Mouse (Mus musculus) myocyte (in vitro differentiated cells): Measurements from ENCODE around the gene Mtss1l. TPM values are rescaled to one million over a fixed set of nuclear protein-coding genes. Genes with fewer than 3 reads are reported as not detected.
A peak's percentile ranks its signal among the peaks of the same experiment; 100 is the strongest.

Experiments
- H3K27me3 ChIP-seq: one replicate; pipeline ENCODE4 v1.6.1; 2011; ENCODE audit not compliant: control insufficient read depth, insufficient read depth, insufficient read length
- H3K36me3 ChIP-seq: one replicate; pipeline ENCODE4 v1.6.1; 2011; ENCODE audit not compliant: control insufficient read depth, insufficient read depth
- H3K4me2 ChIP-seq: one replicate; pipeline ENCODE4 v1.6.1; 2011; ENCODE audit warnings: low read depth, control low read depth
- H3K4me3 ChIP-seq: one replicate; pipeline ENCODE4 v1.5.1; 2011; ENCODE audit warnings: mild to moderate bottlenecking, control low read depth, moderate library complexity
- H3K79me2 ChIP-seq: one replicate; pipeline ENCODE4 v1.6.1; 2011; ENCODE audit not compliant: control insufficient read depth, insufficient read depth
- H3ac ChIP-seq: one replicate; pipeline ENCODE4 v1.6.1; 2011; ENCODE audit not compliant: control insufficient read depth, insufficient read length
- CEBPB ChIP-seq: IDR thresholded peaks from 2 replicates; pipeline ENCODE4 v1.6.1; 2011; ENCODE audit warnings: mild to moderate bottlenecking, moderate library complexity; ENCODE audit not compliant: poor library complexity, insufficient read depth, severe bottlenecking
- E2F4 ChIP-seq: IDR thresholded peaks from one replicate; pipeline ENCODE4 v1.6.1; 2011; ENCODE audit warnings: mild to moderate bottlenecking, control low read depth, moderate library complexity; ENCODE audit not compliant: insufficient read depth
- MAX ChIP-seq: IDR thresholded peaks from one replicate; pipeline ENCODE4 v1.6.1; 2011; ENCODE audit warnings: low read depth, mild to moderate bottlenecking, control low read depth
- MYOD1 ChIP-seq, 3 experiments: IDR thresholded peaks; one replicate each; pipeline ENCODE4 v1.6.1; 2011; ENCODE audit warnings: control low read depth in 2 of 3, low read depth in 2 of 3, mild to moderate bottlenecking in 2 of 3, moderate library complexity in 1 of 3; ENCODE audit not compliant: insufficient read length in 2 of 3, control insufficient read depth in 1 of 3
- MYOG ChIP-seq, 3 experiments: IDR thresholded peaks; one replicate each; pipeline ENCODE4 v1.6.1; 2011; ENCODE audit warnings: control low read depth in 2 of 3, low read depth in 2 of 3, mild to moderate bottlenecking in 2 of 3; ENCODE audit not compliant: insufficient read length in 2 of 3, control insufficient read depth in 1 of 3, insufficient read depth in 1 of 3
- POLR2A ChIP-seq: IDR thresholded peaks from one replicate; pipeline ENCODE4 v1.6.1; 2011; ENCODE audit warnings: low read depth, mild to moderate bottlenecking, control low read depth, moderate library complexity; ENCODE audit not compliant: insufficient read length
- POLR2AphosphoS2 ChIP-seq: IDR thresholded peaks from one replicate; pipeline ENCODE4 v1.6.1; 2011; ENCODE audit warnings: low read depth, control low read depth; ENCODE audit not compliant: insufficient read length
- REST ChIP-seq: IDR thresholded peaks from one replicate; pipeline ENCODE4 v1.6.1; 2011; ENCODE audit warnings: mild to moderate bottlenecking, control low read depth, moderate library complexity; ENCODE audit not compliant: insufficient read depth, insufficient read length
- SRF ChIP-seq: IDR thresholded peaks from one replicate; pipeline ENCODE4 v1.6.1; 2011; ENCODE audit warnings: low read depth; ENCODE audit not compliant: control insufficient read depth, insufficient read length
- TCF12 ChIP-seq: IDR thresholded peaks from one replicate; pipeline ENCODE4 v1.6.1; 2011; ENCODE audit warnings: mild to moderate bottlenecking, control low read depth; ENCODE audit not compliant: poor library complexity, insufficient read depth, severe bottlenecking
- TCF3 ChIP-seq: IDR thresholded peaks from one replicate; pipeline ENCODE4 v1.6.1; 2011; ENCODE audit warnings: low read depth, control low read depth; ENCODE audit not compliant: insufficient read length
- USF1 ChIP-seq: IDR thresholded peaks from one replicate; pipeline ENCODE4 v1.6.1; 2011; ENCODE audit warnings: low read depth, mild to moderate bottlenecking, control low read depth, moderate library complexity
- polyA plus RNA-seq: library from polyadenylated mRNA; unstranded; fragments of >200 nt; fragmentation: generic; extraction: Trizol; gene quantifications from one replicate; pipeline ENCODE4 v1.2.1, GENCODE M21; 2012; ENCODE audit warnings: missing spikeins

The Mtss1l gene
- polyA plus RNA-seq, 1 experiment: 108 TPM

DNA sequence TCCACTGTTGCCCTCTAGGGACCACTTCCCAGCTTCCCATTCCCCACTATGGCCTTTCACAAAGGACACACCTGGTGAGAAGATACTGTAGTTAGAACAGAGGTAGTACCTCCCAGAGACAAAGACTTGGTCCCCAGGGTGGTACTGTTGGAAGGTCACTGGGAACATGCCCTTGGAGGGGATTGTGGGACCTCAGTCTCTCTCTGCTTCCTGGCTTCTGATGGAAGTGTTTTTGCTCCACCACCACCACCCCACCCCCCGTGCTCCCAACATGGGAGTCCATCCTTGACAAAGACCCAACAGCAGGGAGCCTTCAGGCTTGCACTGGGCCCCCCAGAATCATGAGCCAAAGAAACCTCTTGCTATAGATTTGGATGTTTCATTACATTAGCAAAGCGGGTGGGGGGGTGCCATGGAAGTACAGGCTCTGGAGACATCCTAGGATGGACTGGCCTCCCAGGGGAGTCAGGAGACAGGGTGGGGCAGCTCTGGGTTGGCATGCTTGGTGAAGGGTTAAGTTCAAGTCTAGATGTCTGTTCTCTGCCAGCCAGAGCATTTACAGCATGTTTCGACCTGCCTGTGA lies 14.9 kb upstream of the Mtss1l start:
- H3K36me3 ChIP-seq: no peaks in the 10 kb centered on the region
- no peak for TF ChIP-seq TCF12
- TF ChIP-seq MAX: no peak
- no peak for TF ChIP-seq REST
- TF ChIP-seq SRF: no peak
- TF ChIP-seq MYOD1 (IDR thresholded peaks at IDR 0.05; ENCODE audit: control insufficient read depth in 1 of 3, insufficient read length in 2 of 3, low read depth in 2 of 3): no peak
- TF ChIP-seq POLR2AphosphoS2: no peak
- no peak for TF ChIP-seq POLR2A
- no peak for TF ChIP-seq CEBPB
- no peak for TF ChIP-seq TCF3
- no peak for TF ChIP-seq USF1
- TF ChIP-seq E2F4: no peak
- no peak for TF ChIP-seq MYOG (IDR thresholded peaks at IDR 0.05; ENCODE audit: control insufficient read depth in 1 of 3, insufficient read depth in 1 of 3, insufficient read length in 2 of 3, low read depth in 2 of 3)
- H3K4me2 ChIP-seq: no peak overlapping the region
- no peaks in the 10 kb centered on the region for H3K79me2 ChIP-seq
- no peak overlapping the region for H3K4me3 ChIP-seq
- no peaks in the 10 kb centered on the region for H3K27me3 ChIP-seq
- no peak overlapping the region for H3ac ChIP-seq

DNA sequence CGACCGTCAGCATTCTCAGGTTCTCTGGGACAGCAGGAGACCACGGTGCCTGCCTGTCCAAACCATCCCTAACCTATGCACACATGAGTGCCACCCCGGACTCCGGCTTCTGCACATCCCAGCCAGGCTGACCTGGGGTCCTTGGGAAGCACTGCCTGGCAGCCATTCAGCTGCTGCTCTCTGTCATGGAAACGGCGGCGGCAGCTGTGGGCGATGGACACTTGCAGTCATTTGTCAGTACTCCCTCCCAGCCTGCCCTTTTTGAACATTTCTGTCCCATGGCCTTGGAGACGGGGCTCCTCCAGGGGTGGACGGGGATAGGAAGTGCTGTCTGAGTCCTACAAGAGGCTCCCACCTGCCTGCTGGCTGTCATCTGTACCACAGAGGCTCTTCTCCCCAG lies 12.8 kb upstream of the Mtss1l start:
- no peak overlapping the region for H3K4me2 ChIP-seq
- no peaks in the 10 kb centered on the region for H3K79me2 ChIP-seq
- no peaks in the 10 kb centered on the region for H3K27me3 ChIP-seq
- no peaks in the 10 kb centered on the region for H3K36me3 ChIP-seq
- H3ac ChIP-seq: no peak overlapping the region
- no peak overlapping the region for H3K4me3 ChIP-seq
- TF ChIP-seq TCF3: no peak
- no peak for TF ChIP-seq CEBPB
- no peak for TF ChIP-seq POLR2A
- no peak for TF ChIP-seq SRF
- TF ChIP-seq MAX: no peak
- peak in 2 of 3 experiments; percentile 26 to 63 for TF ChIP-seq MYOG (IDR thresholded peaks at IDR 0.05; ENCODE audit: control insufficient read depth in 1 of 3, insufficient read depth in 1 of 3, insufficient read length in 2 of 3, low read depth in 2 of 3)
- no peak for TF ChIP-seq USF1
- no peak for TF ChIP-seq REST
- TF ChIP-seq TCF12: no peak
- no peak for TF ChIP-seq POLR2AphosphoS2
- peak in 2 of 3 experiments; percentile 57 to 74 for TF ChIP-seq MYOD1 (IDR thresholded peaks at IDR 0.05; ENCODE audit: control insufficient read depth in 1 of 3, insufficient read length in 2 of 3, low read depth in 2 of 3)
- no peak for TF ChIP-seq E2F4

DNA sequence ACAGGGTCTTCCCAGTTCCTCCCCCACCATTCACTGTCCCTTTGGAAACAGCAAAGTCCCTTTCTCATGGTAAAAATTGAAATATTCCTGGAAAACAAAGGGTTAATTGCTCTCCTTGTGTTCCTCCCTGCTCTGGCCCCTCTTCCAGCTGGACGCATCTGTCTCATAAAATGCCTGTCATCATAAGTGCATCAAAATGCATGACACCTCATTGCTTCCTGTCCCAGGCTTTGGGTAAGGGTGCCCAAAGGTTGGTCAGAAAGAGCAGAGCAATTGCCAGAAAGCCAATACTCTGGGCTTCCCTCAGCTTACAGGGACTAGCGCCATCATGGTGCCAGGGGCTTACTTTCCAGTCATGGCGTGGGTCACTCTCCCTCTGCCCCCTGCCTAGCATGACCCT lies 10.7 kb upstream of the Mtss1l start:
- Histone ChIP-seq H3K79me2 (no peaks in the 10 kb centered on the region), H3K27me3 (no peaks in the 10 kb centered on the region), H3K36me3 (no peaks in the 10 kb centered on the region), H3K4me2 (no peak overlapping the region), H3ac (no peak overlapping the region), H3K4me3 (no peak overlapping the region)
- no peak for TF ChIP-seq TCF3
- TF ChIP-seq TCF12: no peak
- TF ChIP-seq USF1: no peak
- TF ChIP-seq MYOD1 (IDR thresholded peaks at IDR 0.05; ENCODE audit: control insufficient read depth in 1 of 3, insufficient read length in 2 of 3, low read depth in 2 of 3): no peak
- TF ChIP-seq MAX: no peak
- no peak for TF ChIP-seq CEBPB
- TF ChIP-seq REST: no peak
- TF ChIP-seq SRF: no peak
- no peak for TF ChIP-seq POLR2AphosphoS2
- TF ChIP-seq E2F4: no peak
- no peak for TF ChIP-seq MYOG (IDR thresholded peaks at IDR 0.05; ENCODE audit: control insufficient read depth in 1 of 3, insufficient read depth in 1 of 3, insufficient read length in 2 of 3, low read depth in 2 of 3)
- TF ChIP-seq POLR2A: no peak

DNA sequence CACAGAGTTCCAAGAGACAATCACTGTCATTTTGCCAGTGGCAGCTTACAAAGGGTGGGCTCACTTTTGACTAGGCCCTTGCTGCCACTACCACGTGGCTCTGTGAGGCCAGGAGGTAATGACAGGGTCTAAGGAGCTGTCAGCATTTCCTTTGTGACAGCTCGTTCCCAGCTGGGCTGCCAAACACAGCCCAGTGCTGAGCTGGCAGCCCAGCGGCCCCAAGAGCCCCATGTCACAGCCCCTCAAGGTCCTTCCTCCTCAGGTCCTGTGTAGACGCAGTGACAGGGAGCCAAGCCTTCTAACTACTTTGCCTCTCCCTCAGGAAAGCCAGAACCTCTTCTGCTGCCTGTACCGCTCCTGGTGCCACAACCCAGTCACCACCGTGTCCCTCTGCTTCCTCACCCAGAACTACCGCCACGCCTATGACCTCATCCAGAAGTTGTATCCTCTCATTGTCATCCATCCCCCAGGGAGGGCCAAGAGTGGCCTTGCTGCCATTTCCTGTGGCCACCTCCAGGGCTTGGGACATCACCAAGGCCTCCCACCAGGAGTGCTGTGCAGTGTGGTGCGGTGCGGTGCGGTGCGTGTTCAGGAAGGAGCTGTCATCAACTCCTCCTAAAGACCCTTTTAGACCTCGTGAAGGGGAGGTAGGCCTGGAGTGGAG lies 9.9 kb upstream of the Mtss1l start:
- Histone ChIP-seq H3K4me2 (no peak overlapping the region), H3K4me3 (no peak overlapping the region), H3K36me3 (no peaks in the 10 kb centered on the region), H3K27me3 (no peaks in the 10 kb centered on the region), H3K79me2 (no peaks in the 10 kb centered on the region), H3ac (no peak overlapping the region)
- TF ChIP-seq REST: no peak
- no peak for TF ChIP-seq CEBPB
- TF ChIP-seq MAX: no peak
- TF ChIP-seq SRF: no peak
- TF ChIP-seq E2F4: no peak
- TF ChIP-seq MYOD1 (IDR thresholded peaks at IDR 0.05; ENCODE audit: control insufficient read depth in 1 of 3, insufficient read length in 2 of 3, low read depth in 2 of 3): no peak
- no peak for TF ChIP-seq POLR2A
- TF ChIP-seq TCF12: no peak
- TF ChIP-seq MYOG (IDR thresholded peaks at IDR 0.05; ENCODE audit: control insufficient read depth in 1 of 3, insufficient read depth in 1 of 3, insufficient read length in 2 of 3, low read depth in 2 of 3): no peak
- TF ChIP-seq USF1: no peak
- no peak for TF ChIP-seq TCF3
- TF ChIP-seq POLR2AphosphoS2: no peak
